Mouse (Mus musculus): ENCODE measurements around the gene Fam53b.

- TF ChIP-seq CTCF (IDR thresholded peaks at IDR 0.05; ENCODE audit: borderline replicate concordance, extremely low read depth, insufficient read depth, insufficient read length): no peak
- TF ChIP-seq POLR2A (IDR thresholded peaks at IDR 0.05; ENCODE audit: borderline replicate concordance, extremely low read depth, insufficient read depth, insufficient read length, poor library complexity, severe bottlenecking): peak; percentile 45; the same call in 1 of the 2 replicates
Observed at GRCm38 (mm10) chr7:132852173-132852844, 38.6 kb upstream of the Fam53b start, which contains the start of gene Eef1akmt2.

Data from brain, embryonic 14.5 days (tissue).